Mouse (Mus musculus) intestine, postnatal 0 days (tissue): ENCODE results near the gene Acad8. TPM values are rescaled to one million over a fixed set of nuclear protein-coding genes. Genes with fewer than 3 reads are reported as not detected.
A peak's percentile ranks its signal among the peaks of the same experiment; 100 is the strongest.

Source experiments
- ATAC-seq: fragments of 200-750 bp; cut with Nextera tagmentation; 2 replicates; pipeline ENCODE4 v1.8.0; 2017; ENCODE audit warnings: mild to moderate bottlenecking, moderate TSS enrichment, moderate library complexity
- H3K27ac ChIP-seq: fragments of 300-500 bp; sonication (generic); 2 replicates; pipeline ENCODE4 v1.5.1; 2014; ENCODE audit warnings: mild to moderate bottlenecking, low read depth, low read length, moderate library complexity
- H3K27me3 ChIP-seq: fragments of 300-500 bp; sonication (generic); replicated peaks from 2 replicates; pipeline ENCODE4 v1.6.1; 2014; ENCODE audit warnings: low read length, mixed read lengths; ENCODE audit not compliant: control insufficient read depth, insufficient read depth
- H3K36me3 ChIP-seq: fragments of 300-500 bp; sonication (generic); 2 replicates; pipeline ENCODE4 v1.6.1; 2014; ENCODE audit warnings: mild to moderate bottlenecking, moderate library complexity; ENCODE audit not compliant: control insufficient read depth, insufficient read depth
- H3K4me1 ChIP-seq: fragments of 300-500 bp; sonication (generic); replicated peaks from 2 replicates; pipeline ENCODE4 v1.6.1; 2014; ENCODE audit warnings: antibody characterized with exemption, low read length, mixed read lengths; ENCODE audit not compliant: control insufficient read depth, insufficient read depth
- H3K4me2 ChIP-seq: fragments of 300-500 bp; sonication (generic); replicated peaks from 2 replicates; pipeline ENCODE4 v1.6.1; 2014; ENCODE audit warnings: low read depth, mild to moderate bottlenecking, moderate library complexity
- H3K4me3 ChIP-seq: fragments of 300-500 bp; sonication (generic); 2 replicates; pipeline ENCODE4 v1.5.1; 2014; ENCODE audit warnings: low read depth, low read length
- H3K9ac ChIP-seq: fragments of 300-500 bp; sonication (generic); 2 replicates; pipeline ENCODE4 v1.6.1; 2014; ENCODE audit warnings: mild to moderate bottlenecking, low read depth, low read length
- H3K9me3 ChIP-seq: fragments of 300-500 bp; sonication (generic); 2 replicates; pipeline ENCODE4 v1.6.1; 2016; ENCODE audit warnings: mixed run types; ENCODE audit not compliant: control insufficient read depth
- CTCF ChIP-seq: sonication (generic); IDR thresholded peaks from 2 replicates; pipeline ENCODE4 v1.5.1; 2016; ENCODE audit warnings: low read depth, mild to moderate bottlenecking, control low read depth, antibody characterized with exemption, moderate library complexity
- WGBS: fragments of 180-500 bp; shearing (Covaris S2); extraction: QIAGEN DNeasy Blood & Tissue Kit; methylation state at CpG from one replicate; pipeline ENCODE4 v1.1.7; 2014; 5-methylcytosine and 5-hydroxymethylcytosine counted together
- polyA plus RNA-seq: library from polyadenylated mRNA; unstranded; fragments of >200 nt; fragmentation: Nextera tagmentation; extraction: Ambion mirVana; gene quantifications from 2 replicates; pipeline ENCODE4 v1.2.1, GENCODE M21; 2015

Gene Acad8
- polyA plus RNA-seq, 1 experiment from 2014 or later: 19.0 TPM

GRCm38 (mm10) chr9:27005231-27005630 is 5.9 kb upstream of the Acad8 start:
- Histone ChIP-seq H3K9me3 (no peaks in the 10 kb centered on the region), H3K4me2 (no peak overlapping the region), H3K27me3 (no peaks in the 10 kb centered on the region), H3K4me3 (no peak overlapping the region), H3K9ac (no peak overlapping the region), H3K36me3 (peaks cover 65% of the 10 kb centered on the region), H3K27ac (no peak overlapping the region), H3K4me1 (no peaks in the 10 kb centered on the region)
- no peak for TF ChIP-seq CTCF
- WGBS: 89% methylated on average over 3 of the region's 3 CpGs
- ATAC-seq: no peak

GRCm38 (mm10) chr9:26998669-26999460 is 501 bp downstream of the Acad8 start:
- Histone ChIP-seq H3K4me3 (peak overlapping the region; percentile 65), H3K9me3 (no peaks in the 10 kb centered on the region), H3K36me3 (peaks cover 6% of the 10 kb centered on the region; the same call in 1 of the 2 replicates), H3K27me3 (no peaks in the 10 kb centered on the region), H3K27ac (no peak overlapping the region), H3K4me2 (peak overlapping the region; percentile 70), H3K4me1 (no peaks in the 10 kb centered on the region), H3K9ac (peak overlapping the region; percentile 61)
- WGBS: 1% methylated on average over 29 of the region's 29 CpGs
- no peak for TF ChIP-seq CTCF
- peak; percentile 39 for ATAC-seq

- H3K9me3 ChIP-seq: no peaks in the 10 kb centered on the region
- H3K27me3 ChIP-seq: no peaks in the 10 kb centered on the region
- no peaks in the 10 kb centered on the region for H3K36me3 ChIP-seq
- H3K9ac ChIP-seq: no peak overlapping the region
- H3K27ac ChIP-seq: no peak overlapping the region
- TF ChIP-seq CTCF: no peak
- no peaks in the 10 kb centered on the region for H3K4me1 ChIP-seq
- no peak for ATAC-seq
- 89% methylated on average over 2 of the region's 2 CpGs for WGBS
- H3K4me3 ChIP-seq: no peak overlapping the region
- no peak overlapping the region for H3K4me2 ChIP-seq
These were observed 1.9 kb downstream of the Acad8 start for GRCm38 (mm10) chr9:26997501-26997900.

- TF ChIP-seq CTCF: no peak
- H3K4me2 ChIP-seq: no peak overlapping the region
- no peaks in the 10 kb centered on the region for H3K36me3 ChIP-seq
- H3K9ac ChIP-seq: no peak overlapping the region
- H3K27ac ChIP-seq: no peak overlapping the region
- H3K9me3 ChIP-seq: no peaks in the 10 kb centered on the region
- WGBS: 76% methylated on average over 3 of the region's 3 CpGs
- H3K27me3 ChIP-seq: no peaks in the 10 kb centered on the region
- H3K4me3 ChIP-seq: no peak overlapping the region
- H3K4me1 ChIP-seq: no peaks in the 10 kb centered on the region
- ATAC-seq: no peak
These were observed 2.3 kb downstream of the Acad8 start for GRCm38 (mm10) chr9:26997062-26997461.

- Histone ChIP-seq H3K9me3 (no peaks in the 10 kb centered on the region), H3K4me2 (no peak overlapping the region), H3K27me3 (no peaks in the 10 kb centered on the region), H3K4me3 (no peak overlapping the region), H3K9ac (no peak overlapping the region), H3K27ac (no peak overlapping the region), H3K36me3 (peaks cover 27% of the 10 kb centered on the region), H3K4me1 (no peaks in the 10 kb centered on the region)
- no peak for TF ChIP-seq CTCF
- WGBS: 83% methylated on average over 3 of the region's 3 CpGs
- ATAC-seq: no peak
These were observed 5.5 kb downstream of the Acad8 start for GRCm38 (mm10) chr9:26993900-26994299.

- H3K4me1 ChIP-seq: no peaks in the 10 kb centered on the region
- H3K27ac ChIP-seq: no peak overlapping the region
- peaks cover 31% of the 10 kb centered on the region for H3K36me3 ChIP-seq
- 77% methylated on average over 10 of the region's 10 CpGs for WGBS
- H3K27me3 ChIP-seq: no peaks in the 10 kb centered on the region
- H3K9ac ChIP-seq: no peak overlapping the region
- H3K4me2 ChIP-seq: no peak overlapping the region
- no peak overlapping the region for H3K4me3 ChIP-seq
- H3K9me3 ChIP-seq: no peaks in the 10 kb centered on the region
- no peak for ATAC-seq
- TF ChIP-seq CTCF: no peak
These were observed 6.2 kb downstream of the Acad8 start for GRCm38 (mm10) chr9:26993118-26993517.
